Mouse (Mus musculus) liver (tissue): ENCODE measurements around the gene Fgfr1op2.

Source experiments
- DNase-seq: peaks from one replicate; pipeline ENCODE4 v3.0.0-alpha.2; 2020; ENCODE audit warnings: mixed read lengths

Gene Fgfr1op2

GRCm38 (mm10) chr6:146642276-146643183, 65.5 kb downstream of the Fgfr1op2 start, which contains the start of the genes Med21 and Tm7sf3:
Gene Med21, plus strand, starts transcription at chr6:146642547.
Gene Tm7sf3, minus strand, starts transcription at chr6:146642824.
- peak; percentile 99 for DNase-seq

GRCm38 (mm10) chr6:146643184-146643570, 66.2 kb downstream of the Fgfr1op2 start:
- peak; percentile 60 for DNase-seq
